Mouse (Mus musculus) CH12.LX (cell line): ENCODE data around the gene Cep97. TPM values are rescaled to one million over a fixed set of nuclear protein-coding genes. Genes with fewer than 3 reads are reported as not detected.

Experiments
- DNase-seq: peaks from one replicate; pipeline ENCODE4 v3.0.0-alpha.2; 2013; ENCODE audit errors: extremely low read depth
- H3K27ac ChIP-seq: 2 replicates; pipeline ENCODE4 v1.5.1; 2012; ENCODE audit warnings: low read depth, mild to moderate bottlenecking, control low read depth, moderate library complexity; ENCODE audit not compliant: insufficient read depth
- H3K27me3 ChIP-seq: replicated peaks from 2 replicates; pipeline ENCODE3; 2012; ENCODE audit warnings: inconsistent platforms
- H3K36me3 ChIP-seq, 2 experiments: replicated peaks in 1 of 2; 2 replicates each; pipeline versions ENCODE3 to v1.6.1; 2012; ENCODE audit warnings: inconsistent platforms in 1 of 2, low read length in 1 of 2, mild to moderate bottlenecking in 1 of 2, mixed read lengths in 1 of 2, moderate library complexity in 1 of 2; ENCODE audit not compliant: control insufficient read depth in 1 of 2, insufficient read depth in 1 of 2
- H3K4me1 ChIP-seq, 2 experiments: 2 replicates each; pipeline ENCODE4 v1.6.1; 2012; ENCODE audit warnings: inconsistent platforms in 1 of 2, moderate library complexity in 1 of 2; ENCODE audit not compliant: insufficient read depth in 2 of 2, control insufficient read depth in 1 of 2
- H3K4me2 ChIP-seq: 2 replicates; pipeline ENCODE4 v1.6.1; 2012; ENCODE audit warnings: low read depth, mild to moderate bottlenecking, control low read depth; ENCODE audit not compliant: poor library complexity, insufficient read depth, severe bottlenecking
- H3K4me3 ChIP-seq, 3 experiments: fragments of 150-350 bp in 1 of 3; sonication (generic) in 1 of 3; replicated peaks in 1 of 3; 2 replicates each; pipeline versions ENCODE3 to v1.5.1; 2011 to 2012; ENCODE audit warnings: low read depth in 2 of 3, low read length in 2 of 3, mild to moderate bottlenecking in 2 of 3, moderate library complexity in 2 of 3, control low read depth in 1 of 3, improper control_type of control experiment in 1 of 3, inconsistent platforms in 1 of 3, mixed read lengths in 1 of 3; ENCODE audit not compliant: poor library complexity in 1 of 3
- H3K79me2 ChIP-seq: replicated peaks from 2 replicates; pipeline ENCODE4 v1.6.1; 2012; ENCODE audit warnings: mild to moderate bottlenecking, moderate library complexity; ENCODE audit not compliant: control insufficient read depth, poor library complexity, insufficient read depth, severe bottlenecking; ENCODE audit errors: extremely low read depth
- H3K9ac ChIP-seq: 2 replicates; pipeline ENCODE4 v1.6.1; 2012; ENCODE audit warnings: low read depth, mild to moderate bottlenecking, control low read depth, moderate library complexity; ENCODE audit not compliant: insufficient read depth
- H3K9me3 ChIP-seq: replicated peaks from 2 replicates; pipeline ENCODE3; 2012; ENCODE audit warnings: low read length, inconsistent platforms, mixed read lengths
- BHLHE40 ChIP-seq: IDR thresholded peaks from 2 replicates; pipeline ENCODE4 v1.6.1; 2011; ENCODE audit warnings: mild to moderate bottlenecking, low read depth, low read length, improper control_type of control experiment
- CHD1 ChIP-seq: IDR thresholded peaks from 2 replicates; pipeline ENCODE4 v1.6.1; 2012; ENCODE audit warnings: low read depth, low read length, improper control_type of control experiment, inconsistent platforms
- ELF1 ChIP-seq: IDR thresholded peaks from 2 replicates; pipeline ENCODE4 v1.6.1; 2014; ENCODE audit warnings: low read depth, mild to moderate bottlenecking, inconsistent platforms, low read length, improper control_type of control experiment
- HCFC1 ChIP-seq: IDR thresholded peaks from 2 replicates; pipeline ENCODE4 v1.6.1; 2012; ENCODE audit warnings: low read depth, mild to moderate bottlenecking, inconsistent platforms, low read length, improper control_type of control experiment
- KAT2A ChIP-seq: IDR thresholded peaks from 2 replicates; pipeline ENCODE4 v1.6.1; 2012; ENCODE audit warnings: low read length, improper control_type of control experiment, inconsistent platforms; ENCODE audit not compliant: insufficient replicate concordance
- MAX ChIP-seq: IDR thresholded peaks from 2 replicates; pipeline ENCODE4 v1.6.1; 2011; ENCODE audit warnings: low read length, improper control_type of control experiment
- MAZ ChIP-seq: IDR thresholded peaks from 2 replicates; pipeline ENCODE4 v1.6.1; 2012; ENCODE audit warnings: low read depth, mild to moderate bottlenecking, inconsistent platforms, low read length, improper control_type of control experiment, moderate library complexity
- MXI1 ChIP-seq: IDR thresholded peaks from 2 replicates; pipeline ENCODE4 v1.6.1; 2011; ENCODE audit warnings: mild to moderate bottlenecking, low read depth, low read length, improper control_type of control experiment
- NELFE ChIP-seq: IDR thresholded peaks from 2 replicates; pipeline ENCODE4 v1.6.1; 2011; ENCODE audit warnings: low read depth, low read length, improper control_type of control experiment
- NRF1 ChIP-seq: IDR thresholded peaks from 2 replicates; pipeline ENCODE4 v1.6.1; 2014; ENCODE audit warnings: low read depth, mild to moderate bottlenecking, inconsistent platforms, low read length, improper control_type of control experiment, moderate library complexity
- POLR2AphosphoS2 ChIP-seq: IDR thresholded peaks from 2 replicates; pipeline ENCODE4 v1.6.1; 2011; ENCODE audit warnings: low read depth, low read length, improper control_type of control experiment
- TBP ChIP-seq: conservative IDR thresholded peaks from 2 replicates; pipeline ENCODE4 v1.6.1; 2011; ENCODE audit warnings: low read depth, low read length, improper control_type of control experiment
- TCF12 ChIP-seq: IDR thresholded peaks from 2 replicates; pipeline ENCODE4 v1.6.1; 2014; ENCODE audit warnings: low read depth, mild to moderate bottlenecking, inconsistent platforms, low read length, improper control_type of control experiment
- UBTF ChIP-seq: IDR thresholded peaks from 2 replicates; pipeline ENCODE4 v1.6.1; 2012; ENCODE audit warnings: low read depth, mild to moderate bottlenecking, inconsistent platforms, low read length, improper control_type of control experiment, moderate library complexity
- USF1 ChIP-seq: IDR thresholded peaks from 2 replicates; pipeline ENCODE4 v1.6.1; 2014; ENCODE audit warnings: low read depth, mild to moderate bottlenecking, inconsistent platforms, low read length, improper control_type of control experiment
- ZC3H11A ChIP-seq: IDR thresholded peaks from 2 replicates; pipeline ENCODE4 v1.6.1; 2012; ENCODE audit warnings: low read depth, mild to moderate bottlenecking, inconsistent platforms, low read length, improper control_type of control experiment
- ZMIZ1 ChIP-seq: IDR thresholded peaks from 2 replicates; pipeline ENCODE4 v1.6.1; 2012; ENCODE audit warnings: low read depth, mild to moderate bottlenecking, inconsistent platforms, low read length, improper control_type of control experiment
- ZNF384 ChIP-seq: IDR thresholded peaks from 2 replicates; pipeline ENCODE4 v1.6.1; 2012; ENCODE audit warnings: low read depth, low read length, improper control_type of control experiment, inconsistent platforms
- dilution Hi-C: fragments of 300-500 bp; cut with MboI; formaldehyde crosslinking; loops from 2 replicates; pipeline ENCODE4 v1.14.3; 2020; ENCODE audit warnings: low sequenced_read_pairs; ENCODE audit not compliant: extremely low pct_unique_long_range_greater_than_20kb, extremely low pct_ligation_motif_present
- in situ Hi-C: fragments of 300-500 bp; cut with MboI; formaldehyde crosslinking; loops from 3 replicates; pipeline ENCODE4 v1.14.3; 2019; ENCODE audit warnings: low sequenced_read_pairs, low pct_ligation_motif_present, low pct_unique_long_range_greater_than_20kb, mixed read lengths
- polyA plus RNA-seq: library from polyadenylated mRNA; unstranded; fragments of >175 nt; gene quantifications from 2 replicates; pipeline ENCODE4 v1.2.1, GENCODE M21; 2012; ENCODE audit warnings: low read depth; ENCODE audit not compliant: insufficient read length
- total RNA-seq, 2 experiments: library from RNA; depleted of rRNA; stranded (reverse); fragments of 300-350 nt in 1 of 2; fragments of >200 nt in 1 of 2; gene quantifications; 2 replicates each; pipeline ENCODE4 v1.2.3; 2012 to 2014

Gene Cep97
- total and polyA plus RNA-seq, 3 experiments, result 19.2 to 27.5 (median 24.9) TPM

GRCm38 (mm10) chr16:55950946-55951678 is 16.5 kb upstream of the Cep97 start (continued):
- TF ChIP-seq TBP, result peak; percentile 59; the same call in 1 of the 2 replicates
- peak; percentile 68 for TF ChIP-seq ZC3H11A
- no peak; the same call in 1 of the 2 replicates for TF ChIP-seq MAX
- TF ChIP-seq UBTF, result no peak
- peak; percentile 77 for TF ChIP-seq MXI1
- no peak for TF ChIP-seq NELFE
- peak; percentile 57; the same call in 1 of the 2 replicates for TF ChIP-seq TCF12
- TF ChIP-seq BHLHE40, result peak; percentile 59
- no peak for TF ChIP-seq ZMIZ1

GRCm38 (mm10) chr16:55950462-55950861 is 15.8 kb upstream of the Cep97 start:
- no peak overlapping the region for H3K9ac ChIP-seq
- dilution Hi-C loops (no loop called here), in situ Hi-C loops (no loop called here)
- H3K4me3 ChIP-seq, result no peak overlapping the region
- H3K27me3 ChIP-seq, result no peaks in the 10 kb centered on the region
- DNase-seq, result peak; percentile 91
- H3K27ac ChIP-seq, result peak overlapping the region; percentile 71
- peak overlapping the region; percentile 34; the same call in 1 of the 2 replicates for H3K4me2 ChIP-seq
- peaks cover 5 to 17% of the 10 kb centered on the region in 2 experiments for H3K4me1 ChIP-seq
- H3K9me3 ChIP-seq, result peaks cover 4% of the 10 kb centered on the region
- H3K79me2 ChIP-seq, result no peaks in the 10 kb centered on the region
- TF ChIP-seq MAZ (no peak), MAX (peak; percentile 59), ZMIZ1 (no peak), BHLHE40 (peak; percentile 82), POLR2AphosphoS2 (no peak), MXI1 (peak; percentile 29; the same call in 1 of the 2 replicates), ZNF384 (peak; percentile 75), CHD1 (no peak), HCFC1 (no peak), NELFE (no peak), USF1 (no peak), NRF1 (no peak), KAT2A (no peak), ELF1 (no peak)
- no peaks in the 10 kb centered on the region for H3K36me3 ChIP-seq
